Mouse (Mus musculus): ENCODE measurements around the gene Dbnl. TPM values are rescaled to one million over a fixed set of nuclear protein-coding genes. Genes with fewer than 3 reads are reported as not detected.

Dbnl gene
- polyA plus RNA-seq, 1 experiment, result 91.3 TPM

DNA sequence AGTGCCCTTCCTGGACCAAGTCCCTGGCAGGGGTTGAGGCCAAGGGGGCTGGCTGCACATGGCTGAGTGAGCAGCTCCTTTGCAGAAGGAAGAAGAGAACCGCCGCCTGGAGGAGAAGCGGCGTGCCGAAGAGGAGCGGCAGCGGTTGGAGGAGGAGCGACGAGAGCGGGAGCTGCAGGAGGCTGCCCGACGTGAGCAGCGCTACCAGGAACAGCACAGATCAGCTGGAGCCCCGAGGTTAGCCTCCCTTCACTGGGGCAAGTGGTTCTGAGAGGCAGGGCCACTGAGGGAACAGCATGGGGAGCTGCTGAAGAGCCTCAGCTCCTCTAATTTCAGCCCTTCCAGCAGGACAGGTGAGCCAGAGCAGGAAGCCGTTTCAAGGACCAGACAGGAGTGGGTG lies 8.7 kb downstream of the Dbnl start:
- H3ac ChIP-seq (ENCODE audit: control insufficient read depth, insufficient read length, low read depth), result no peak overlapping the region
- H3K79me3 ChIP-seq (ENCODE audit: low read depth), result no peaks in the 10 kb centered on the region
- TF ChIP-seq USF1 (IDR thresholded peaks at IDR 0.05; ENCODE audit: low read depth), result no peak
- TF ChIP-seq MYOG (IDR thresholded peaks at IDR 0.05; ENCODE audit: control insufficient read depth, extremely low read depth, insufficient read length), result no peak
- TF ChIP-seq CTCF (IDR thresholded peaks at IDR 0.05; ENCODE audit: control insufficient read depth, insufficient read depth, insufficient read length), result no peak
- no peak for TF ChIP-seq FOSL1 (IDR thresholded peaks at IDR 0.05; ENCODE audit: insufficient read depth, low read length, poor library complexity, severe bottlenecking)
- no peak for TF ChIP-seq MYOD1 (IDR thresholded peaks at IDR 0.05; ENCODE audit: control insufficient read depth, insufficient read length, low read depth)
- TF ChIP-seq MAX (IDR thresholded peaks at IDR 0.05), result no peak
- peaks cover 73% of the 10 kb centered on the region for H3K36me3 ChIP-seq (ENCODE audit: control insufficient read depth, insufficient read depth)
- no peaks in the 10 kb centered on the region for H3K79me2 ChIP-seq (ENCODE audit: control insufficient read depth, insufficient read depth)
- no peaks in the 10 kb centered on the region for H3K27me3 ChIP-seq (ENCODE audit: control insufficient read depth, insufficient read depth, insufficient read length)
- no peak overlapping the region for H3K4me3 ChIP-seq (ENCODE audit: insufficient read depth, poor library complexity, severe bottlenecking)

GRCm38 (mm10) chr11:5797371-5797770 lies 9.1 kb downstream of the Dbnl start:
- no peak for TF ChIP-seq CEBPB (IDR thresholded peaks at IDR 0.05; ENCODE audit: low read depth)
- no peak for TF ChIP-seq FOSL1 (IDR thresholded peaks at IDR 0.05; ENCODE audit: insufficient read depth, low read length, poor library complexity, severe bottlenecking)
- TF ChIP-seq USF1 (IDR thresholded peaks at IDR 0.05; ENCODE audit: low read depth), result no peak
- TF ChIP-seq MAX (IDR thresholded peaks at IDR 0.05), result no peak
- TF ChIP-seq MYOG (IDR thresholded peaks at IDR 0.05; ENCODE audit: control insufficient read depth, extremely low read depth, insufficient read length), result no peak
- TF ChIP-seq CTCF (IDR thresholded peaks at IDR 0.05; ENCODE audit: control insufficient read depth, insufficient read depth, insufficient read length), result no peak
- no peaks in the 10 kb centered on the region for H3K79me2 ChIP-seq (ENCODE audit: control insufficient read depth, insufficient read depth)
- H3K79me3 ChIP-seq (ENCODE audit: low read depth), result no peaks in the 10 kb centered on the region
- no peak overlapping the region for H3K4me3 ChIP-seq (ENCODE audit: insufficient read depth, poor library complexity, severe bottlenecking)
- H3K36me3 ChIP-seq (ENCODE audit: control insufficient read depth, insufficient read depth), result peaks cover 69% of the 10 kb centered on the region
- no peaks in the 10 kb centered on the region for H3K27me3 ChIP-seq (ENCODE audit: control insufficient read depth, insufficient read depth, insufficient read length)
- no peak overlapping the region for H3ac ChIP-seq (ENCODE audit: control insufficient read depth, insufficient read length, low read depth)

DNA sequence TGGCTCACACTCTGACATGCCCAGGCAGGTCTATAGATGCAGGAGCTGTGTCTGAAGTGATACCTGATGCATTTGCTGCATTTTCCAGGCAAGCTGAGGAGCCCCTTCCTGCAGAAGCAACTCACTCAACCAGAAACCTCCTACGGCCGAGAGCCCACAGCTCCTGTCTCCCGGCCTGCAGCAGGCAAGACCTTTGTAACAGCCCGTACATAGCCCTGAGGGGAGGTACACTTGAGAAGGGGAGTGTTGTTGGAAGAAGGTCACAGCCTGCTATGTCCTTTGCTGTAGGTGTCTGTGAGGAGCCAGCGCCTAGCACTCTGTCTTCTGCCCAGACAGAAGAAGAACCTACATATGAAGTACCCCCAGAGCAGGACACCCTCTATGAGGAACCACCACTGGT lies 9.6 kb downstream of the Dbnl start:
- H3K36me3 ChIP-seq (ENCODE audit: control insufficient read depth, insufficient read depth), result peaks cover 63% of the 10 kb centered on the region
- no peaks in the 10 kb centered on the region for H3K79me2 ChIP-seq (ENCODE audit: control insufficient read depth, insufficient read depth)
- no peak overlapping the region for H3K4me3 ChIP-seq (ENCODE audit: insufficient read depth, poor library complexity, severe bottlenecking)
- no peaks in the 10 kb centered on the region for H3K79me3 ChIP-seq (ENCODE audit: low read depth)
- H3ac ChIP-seq (ENCODE audit: control insufficient read depth, insufficient read length, low read depth), result no peak overlapping the region
- no peaks in the 10 kb centered on the region for H3K27me3 ChIP-seq (ENCODE audit: control insufficient read depth, insufficient read depth, insufficient read length)
- TF ChIP-seq CTCF (IDR thresholded peaks at IDR 0.05; ENCODE audit: control insufficient read depth, insufficient read depth, insufficient read length) (no peak), CEBPB (IDR thresholded peaks at IDR 0.05; ENCODE audit: low read depth) (no peak), FOSL1 (IDR thresholded peaks at IDR 0.05; ENCODE audit: insufficient read depth, low read length, poor library complexity, severe bottlenecking) (no peak), MYOG (IDR thresholded peaks at IDR 0.05; ENCODE audit: control insufficient read depth, extremely low read depth, insufficient read length) (no peak), MYOD1 (IDR thresholded peaks at IDR 0.05; ENCODE audit: control insufficient read depth, insufficient read length, low read depth) (no peak), MAX (IDR thresholded peaks at IDR 0.05) (no peak), USF1 (IDR thresholded peaks at IDR 0.05; ENCODE audit: low read depth) (no peak)

DNA sequence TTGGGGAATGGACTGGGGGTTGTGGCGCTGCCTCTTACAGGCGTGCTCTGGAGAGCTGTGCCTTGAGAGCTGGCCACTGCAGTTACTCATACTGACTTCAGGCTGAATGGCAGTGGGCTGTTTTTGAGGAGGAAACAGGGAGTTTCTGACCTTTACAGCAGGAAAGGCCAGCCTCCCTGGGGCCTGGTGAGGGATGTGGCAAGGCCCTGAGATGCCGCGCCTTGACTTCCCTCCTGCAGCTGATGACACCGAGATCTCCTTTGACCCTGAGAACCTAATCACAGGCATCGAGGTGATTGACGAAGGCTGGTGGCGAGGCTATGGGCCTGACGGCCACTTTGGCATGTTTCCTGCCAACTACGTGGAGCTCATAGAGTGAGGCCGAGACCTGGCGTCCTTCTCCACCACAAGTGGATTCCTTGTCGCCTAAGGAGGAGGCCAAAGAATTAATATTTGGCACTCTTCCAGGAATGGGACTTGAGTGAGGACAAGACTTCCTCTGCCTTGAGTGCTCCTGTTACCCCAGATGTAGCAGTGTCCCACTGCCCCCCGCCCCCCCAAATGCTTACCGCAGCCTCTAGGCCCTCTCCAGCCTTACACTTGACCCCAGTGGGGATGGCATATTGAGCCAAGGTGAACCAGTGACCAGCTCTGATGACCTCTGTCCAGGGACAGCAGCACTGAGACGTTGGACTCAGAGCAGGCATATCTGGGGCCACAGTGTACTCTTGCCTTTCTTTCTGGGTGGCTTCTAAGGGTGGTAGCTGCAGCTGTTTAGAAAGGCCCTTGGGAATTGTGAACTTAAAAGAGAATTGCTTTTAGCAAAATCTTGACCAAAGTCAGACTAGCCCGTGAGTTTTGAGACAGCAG lies 11.6 kb downstream of the Dbnl start:
- Histone ChIP-seq H3K36me3 (ENCODE audit: control insufficient read depth, insufficient read depth) (peaks cover 53% of the 10 kb centered on the region), H3K27me3 (ENCODE audit: control insufficient read depth, insufficient read depth, insufficient read length) (no peaks in the 10 kb centered on the region), H3K4me3 (ENCODE audit: insufficient read depth, poor library complexity, severe bottlenecking) (no peak overlapping the region), H3K79me2 (ENCODE audit: control insufficient read depth, insufficient read depth) (no peaks in the 10 kb centered on the region), H3K79me3 (ENCODE audit: low read depth) (no peaks in the 10 kb centered on the region), H3ac (ENCODE audit: control insufficient read depth, insufficient read length, low read depth) (no peak overlapping the region)
- TF ChIP-seq CTCF (IDR thresholded peaks at IDR 0.05; ENCODE audit: control insufficient read depth, insufficient read depth, insufficient read length) (no peak), FOSL1 (IDR thresholded peaks at IDR 0.05; ENCODE audit: insufficient read depth, low read length, poor library complexity, severe bottlenecking) (no peak), USF1 (IDR thresholded peaks at IDR 0.05; ENCODE audit: low read depth) (no peak), CEBPB (IDR thresholded peaks at IDR 0.05; ENCODE audit: low read depth) (no peak), MYOD1 (IDR thresholded peaks at IDR 0.05; ENCODE audit: control insufficient read depth, insufficient read length, low read depth) (no peak), MAX (IDR thresholded peaks at IDR 0.05) (no peak), MYOG (IDR thresholded peaks at IDR 0.05; ENCODE audit: control insufficient read depth, extremely low read depth, insufficient read length) (no peak)

- Histone ChIP-seq H3K79me2 (ENCODE audit: control insufficient read depth, insufficient read depth) (no peaks in the 10 kb centered on the region), H3K4me3 (ENCODE audit: insufficient read depth, poor library complexity, severe bottlenecking) (no peak overlapping the region), H3K36me3 (ENCODE audit: control insufficient read depth, insufficient read depth) (peaks cover 46% of the 10 kb centered on the region), H3K27me3 (ENCODE audit: control insufficient read depth, insufficient read depth, insufficient read length) (no peaks in the 10 kb centered on the region), H3K79me3 (ENCODE audit: low read depth) (no peaks in the 10 kb centered on the region), H3ac (ENCODE audit: control insufficient read depth, insufficient read length, low read depth) (no peak overlapping the region)
- no peak for TF ChIP-seq MYOD1 (IDR thresholded peaks at IDR 0.05; ENCODE audit: control insufficient read depth, insufficient read length, low read depth)
- no peak for TF ChIP-seq CTCF (IDR thresholded peaks at IDR 0.05; ENCODE audit: control insufficient read depth, insufficient read depth, insufficient read length)
- no peak for TF ChIP-seq CEBPB (IDR thresholded peaks at IDR 0.05; ENCODE audit: low read depth)
- no peak for TF ChIP-seq MAX (IDR thresholded peaks at IDR 0.05)
- no peak for TF ChIP-seq USF1 (IDR thresholded peaks at IDR 0.05; ENCODE audit: low read depth)
These were observed 13.2 kb downstream of the Dbnl start for GRCm38 (mm10) chr11:5801511-5801910.
